Mouse (Mus musculus) lung, postnatal 0 days (tissue): ENCODE results near the gene Prm2. TPM values are rescaled to one million over a fixed set of nuclear protein-coding genes. Genes with fewer than 3 reads are reported as not detected.

Source experiments
- ATAC-seq: fragments of 200-750 bp; cut with Nextera tagmentation; 2 replicates; pipeline ENCODE4 v1.8.0; 2017; ENCODE audit warnings: moderate library complexity
- DNase-seq: peaks from one replicate; pipeline ENCODE4 v3.0.0-alpha.2; 2016; ENCODE audit warnings: low spot score
- H3K27ac ChIP-seq: fragments of 300-500 bp; sonication (generic); 2 replicates; pipeline ENCODE4 v1.5.1; 2014; ENCODE audit warnings: antibody characterized with exemption, mild to moderate bottlenecking, low read length, mixed read lengths
- H3K27me3 ChIP-seq: fragments of 300-500 bp; sonication (generic); replicated peaks from 2 replicates; pipeline ENCODE4 v1.6.1; 2014; ENCODE audit warnings: low read length, mixed read lengths; ENCODE audit not compliant: insufficient read depth
- H3K36me3 ChIP-seq: fragments of 300-500 bp; sonication (generic); 2 replicates; pipeline ENCODE4 v1.6.1; 2014; ENCODE audit warnings: low read length, mixed read lengths; ENCODE audit not compliant: insufficient read depth
- H3K4me1 ChIP-seq: fragments of 300-500 bp; sonication (generic); 2 replicates; pipeline ENCODE4 v1.6.1; 2014; ENCODE audit warnings: antibody characterized with exemption, low read depth, low read length, mixed read lengths; ENCODE audit not compliant: insufficient read depth
- H3K4me2 ChIP-seq: fragments of 300-500 bp; sonication (generic); replicated peaks from 2 replicates; pipeline ENCODE4 v1.6.1; 2014; ENCODE audit warnings: low read depth, mild to moderate bottlenecking, low read length, moderate library complexity, mixed read lengths
- H3K4me3 ChIP-seq: fragments of 300-500 bp; sonication (generic); 2 replicates; pipeline ENCODE4 v1.5.1; 2014; ENCODE audit warnings: low read depth, low read length
- H3K9ac ChIP-seq: fragments of 300-500 bp; sonication (generic); replicated peaks from 2 replicates; pipeline ENCODE4 v1.6.1; 2014; ENCODE audit warnings: low read depth, mild to moderate bottlenecking
- H3K9me3 ChIP-seq: fragments of 300-500 bp; sonication (generic); 2 replicates; pipeline ENCODE4 v1.6.1; 2016; ENCODE audit warnings: low read length, mixed read lengths
- CTCF ChIP-seq: IDR thresholded peaks from 2 replicates; pipeline ENCODE4 v1.5.1; 2016; ENCODE audit warnings: antibody characterized with exemption, mild to moderate bottlenecking
- EP300 ChIP-seq: IDR thresholded peaks from 2 replicates; pipeline ENCODE4 v1.6.1; 2016; ENCODE audit warnings: antibody characterized with exemption, mild to moderate bottlenecking, control low read depth
- WGBS: fragments of 180-500 bp; shearing (Covaris S2); extraction: QIAGEN DNeasy Blood & Tissue Kit; methylation state at CpG from one replicate; pipeline ENCODE4 v1.1.7; 2014; 5-methylcytosine and 5-hydroxymethylcytosine counted together
- polyA plus RNA-seq: library from polyadenylated mRNA; unstranded; fragments of >200 nt; fragmentation: Nextera tagmentation; extraction: Ambion mirVana; gene quantifications from 2 replicates; pipeline ENCODE4 v1.2.1, GENCODE M21; 2015

Prm2 gene
- polyA plus RNA-seq, 1 experiment from 2014 or later = not detected

GRCm38 (mm10) chr16:10790702-10791101 is 5.2 kb downstream of the Prm2 start, which contains the start of gene Prm3:
Gene Prm3 (minus strand): TSS chr16:10790914.
- no peaks in the 10 kb centered on the region for H3K4me1 ChIP-seq
- TF ChIP-seq EP300 (no peak), CTCF (no peak)
- DNase-seq = no peak
- no peak within 1 kb of the TSS for H3K4me3 ChIP-seq
- no peaks in the 10 kb centered on the region for H3K9me3 ChIP-seq
- no peak within 1 kb of the TSS for H3K4me2 ChIP-seq
- no peaks in the 10 kb centered on the region for H3K27me3 ChIP-seq
- no peak within 1 kb of the TSS for H3K27ac ChIP-seq
- no peak within 1 kb of the TSS for H3K9ac ChIP-seq
- no peak for ATAC-seq
- no peaks in the 10 kb centered on the region for H3K36me3 ChIP-seq
- 66% methylated on average over 9 of the region's 9 CpGs for WGBS

GRCm38 (mm10) chr16:10788866-10789265 is 7.1 kb downstream of the Prm2 start:
- Histone ChIP-seq H3K9ac (no peak overlapping the region), H3K27ac (no peak overlapping the region), H3K4me2 (no peak overlapping the region), H3K36me3 (no peaks in the 10 kb centered on the region), H3K4me3 (no peak overlapping the region), H3K9me3 (no peaks in the 10 kb centered on the region), H3K4me1 (0 out of 2 replicates have a peak, but pooled peaks cover 7% of the 10 kb centered on the region), H3K27me3 (no peaks in the 10 kb centered on the region)
- ATAC-seq (no peak), DNase-seq (no peak)
- no peak for TF ChIP-seq EP300
- no peak for TF ChIP-seq CTCF
- WGBS = 84% methylated on average over 4 of the region's 4 CpGs

- Histone ChIP-seq H3K4me3 (no peak within 1 kb of the TSS), H3K4me2 (no peak within 1 kb of the TSS), H3K27me3 (no peaks in the 10 kb centered on the region), H3K9me3 (no peaks in the 10 kb centered on the region), H3K9ac (no peak within 1 kb of the TSS), H3K36me3 (no peaks in the 10 kb centered on the region), H3K27ac (no peak within 1 kb of the TSS), H3K4me1 (peaks cover 7% of the 10 kb centered on the region; the same call in 1 of the 2 replicates)
- ATAC-seq (no peak), DNase-seq (no peak)
- WGBS = 47% methylated on average over 14 of the region's 16 CpGs
- TF ChIP-seq CTCF = no peak
- TF ChIP-seq EP300 = no peak
Measured at GRCm38 (mm10) chr16:10788271-10788670, 7.7 kb downstream of the Prm2 start, which contains the start of gene Tnp2. Gene Tnp2 (minus strand): TSS chr16:10788660.

GRCm38 (mm10) chr16:10787548-10788058 is 8.3 kb downstream of the Prm2 start:
- Histone ChIP-seq H3K4me2 (no peak overlapping the region), H3K27me3 (no peaks in the 10 kb centered on the region), H3K9me3 (no peaks in the 10 kb centered on the region), H3K9ac (no peak overlapping the region), H3K4me1 (peaks cover 7% of the 10 kb centered on the region; the same call in 1 of the 2 replicates), H3K36me3 (no peaks in the 10 kb centered on the region), H3K4me3 (no peak overlapping the region), H3K27ac (no peak overlapping the region)
- no peak for TF ChIP-seq CTCF
- TF ChIP-seq EP300 = no peak
- ATAC-seq (no peak), DNase-seq (no peak)
- 73% methylated on average over 7 of the region's 7 CpGs for WGBS

GRCm38 (mm10) chr16:10786782-10787547 is 9.0 kb downstream of the Prm2 start:
- H3K4me3 ChIP-seq = no peak overlapping the region
- 57% methylated on average over 4 of the region's 4 CpGs for WGBS
- H3K36me3 ChIP-seq = no peaks in the 10 kb centered on the region
- H3K9me3 ChIP-seq = no peaks in the 10 kb centered on the region
- H3K27me3 ChIP-seq = no peaks in the 10 kb centered on the region
- 0 out of 2 replicates have a peak overlapping the region, but pooled peaks have one; percentile 96 for H3K27ac ChIP-seq
- TF ChIP-seq CTCF (no peak), EP300 (no peak)
- DNase-seq (peak; percentile 21), ATAC-seq (no peak)
- no peak overlapping the region for H3K4me2 ChIP-seq
- H3K9ac ChIP-seq = no peak overlapping the region
- H3K4me1 ChIP-seq = peaks cover 10% of the 10 kb centered on the region; the same call in 1 of the 2 replicates

GRCm38 (mm10) chr16:10786288-10786687 is 9.6 kb downstream of the Prm2 start:
- Histone ChIP-seq H3K27me3 (no peaks in the 10 kb centered on the region), H3K4me2 (peak overlapping the region; percentile 98), H3K9me3 (no peaks in the 10 kb centered on the region), H3K36me3 (no peaks in the 10 kb centered on the region), H3K9ac (peak overlapping the region; percentile 69; the same call in 1 of the 2 replicates), H3K4me1 (peaks cover 10% of the 10 kb centered on the region; the same call in 1 of the 2 replicates), H3K4me3 (peak overlapping the region; percentile 81), H3K27ac (peak overlapping the region; percentile 96)
- no peak for TF ChIP-seq EP300
- TF ChIP-seq CTCF = peak; percentile 91
- DNase-seq (peak; percentile 95), ATAC-seq (peak; percentile 47)
- WGBS = 1% methylated on average over 9 of the region's 9 CpGs
